Comparison of ENCODE assay signal across 19 mouse cellular contexts in genomic region chr6:85325109-85325508, GRCm38 (mm10). TPM values are rescaled to one million over a fixed set of nuclear protein-coding genes. Genes with fewer than 3 reads are reported as not detected.
DNase-seq lines count a peak whose midpoint lies in the region; ATAC-seq and TF ChIP-seq lines count a peak whose summit lies in the region.
"Had no signal": no experiment of that assay in that cellular context is flagged by ENCODE, and none has a peak within 500 bp of the region (broad histone marks: within the 10 kb centered on the region; RNA-seq: fewer than 3 reads in every experiment).

No protein-coding gene starts in this region.

- H3K36me3 ChIP-seq in lung, postnatal 0 days (ENCODE audit: insufficient read depth, low read length): no peaks in the 10 kb centered on the region
- no peaks in the 10 kb centered on the region for H3K36me3 ChIP-seq in embryonic facial prominence, embryonic 14.5 days (ENCODE audit: control insufficient read depth, insufficient read depth, low read length)
- H3K36me3 ChIP-seq in stomach, postnatal 0 days (ENCODE audit: control insufficient read depth, insufficient read depth, low read length): no peaks in the 10 kb centered on the region
- H3K36me3 ChIP-seq: embryonic facial prominence, embryonic 15.5 days; G1E; heart, embryonic 12.5 days; limb, embryonic 12.5 days had no signal

- TF ChIP-seq EP300 in lung, postnatal 0 days (IDR thresholded peaks at IDR 0.05): no peak
- TF ChIP-seq EP300 in stomach, postnatal 0 days (optimal IDR thresholded peaks at IDR 0.05): no peak

- no peak overlapping the region for H3K4me3 ChIP-seq in lung, postnatal 0 days (ENCODE audit: low read depth, low read length)
- no peak overlapping the region for H3K4me3 ChIP-seq in embryonic facial prominence, embryonic 14.5 days (ENCODE audit: low read depth, low read length)
- H3K4me3 ChIP-seq in stomach, postnatal 0 days (ENCODE audit: low read depth, low read length): no peak overlapping the region
- H3K4me3 ChIP-seq: embryonic facial prominence, embryonic 15.5 days; heart, embryonic 12.5 days; limb, embryonic 12.5 days had no signal

- no peak for ATAC-seq in lung, postnatal 0 days
- no peak for ATAC-seq in embryonic facial prominence, embryonic 14.5 days (ENCODE audit: low read depth)
- 0 out of 2 replicates have a peak, but pooled peaks have one; percentile 40 for ATAC-seq in stomach, postnatal 0 days (ENCODE audit: low FRiP score, low TSS enrichment)
- ATAC-seq: forebrain, embryonic 16.5 days; inflammation-experienced regulatory T-cells, adult 6 months had no signal

- H3K4me1 ChIP-seq in lung, postnatal 0 days (ENCODE audit: insufficient read depth, low read depth, low read length): no peaks in the 10 kb centered on the region
- H3K4me1 ChIP-seq in embryonic facial prominence, embryonic 14.5 days (ENCODE audit: control insufficient read depth, insufficient read depth, low read length): no peaks in the 10 kb centered on the region
- H3K4me1 ChIP-seq in stomach, postnatal 0 days (replicated peaks; ENCODE audit: control insufficient read depth, insufficient read depth): no peaks in the 10 kb centered on the region
- H3K4me1 ChIP-seq: embryonic facial prominence, embryonic 15.5 days had no signal

- no peak overlapping the region for H3K4me2 ChIP-seq in lung, postnatal 0 days (replicated peaks; ENCODE audit: low read depth, low read length)
- H3K4me2 ChIP-seq in embryonic facial prominence, embryonic 14.5 days (ENCODE audit: low read depth, low read length): no peak overlapping the region
- H3K4me2 ChIP-seq in stomach, postnatal 0 days (replicated peaks; ENCODE audit: low read depth): no peak overlapping the region
- H3K4me2 ChIP-seq: embryonic facial prominence, embryonic 15.5 days; heart, embryonic 12.5 days; limb, embryonic 12.5 days had no signal

- H3K27me3 ChIP-seq in lung, postnatal 0 days (replicated peaks; ENCODE audit: insufficient read depth, low read length): no peaks in the 10 kb centered on the region
- no peaks in the 10 kb centered on the region for H3K27me3 ChIP-seq in embryonic facial prominence, embryonic 14.5 days (replicated peaks; ENCODE audit: control insufficient read depth, insufficient read depth, low read length)
- no peaks in the 10 kb centered on the region for H3K27me3 ChIP-seq in stomach, postnatal 0 days (ENCODE audit: control insufficient read depth, insufficient read depth, low read length)
- H3K27me3 ChIP-seq: embryonic facial prominence, embryonic 15.5 days; heart, embryonic 12.5 days; limb, embryonic 12.5 days had no signal

- WGBS in lung, postnatal 0 days: 25% methylated on average over 2 of the region's 2 CpGs
- 16% methylated on average over 2 of the region's 2 CpGs for WGBS in embryonic facial prominence, embryonic 14.5 days
- 23% methylated on average over 2 of the region's 2 CpGs for WGBS in stomach, postnatal 0 days

- H3K9me3 ChIP-seq in lung, postnatal 0 days (ENCODE audit: low read length): no peaks in the 10 kb centered on the region
- H3K9me3 ChIP-seq in embryonic facial prominence, embryonic 14.5 days (ENCODE audit: control insufficient read depth, low read length): no peaks in the 10 kb centered on the region
- no peaks in the 10 kb centered on the region for H3K9me3 ChIP-seq in stomach, postnatal 0 days (ENCODE audit: control insufficient read depth, low read length)
- H3K9me3 ChIP-seq: embryonic facial prominence, embryonic 15.5 days; G1E; heart, embryonic 12.5 days; limb, embryonic 12.5 days had no signal

- peak; percentile 20 for DNase-seq in lung, postnatal 0 days (ENCODE audit: low spot score)
- no peak for DNase-seq in lung, postnatal 25 days (ENCODE audit: low spot score)
- DNase-seq in NIH3T3 (ENCODE audit: low read depth): peak; percentile 95
- DNase-seq in embryonic facial prominence, embryonic 14.5 days (ENCODE audit: low spot score): peak; percentile 3
- DNase-seq in stomach, postnatal 0 days (ENCODE audit: low spot score): no peak
- no peak for DNase-seq in adrenal gland, postnatal 10 days
- no peak for DNase-seq in adrenal gland, adult 8-10 months
- DNase-seq: cerebellum, adult 9-11 months; gastrocnemius, postnatal 10 days; heart, postnatal 4 days; lung, adult 18-20 months; right cerebral cortex, postnatal 4 days had no signal

- no peak overlapping the region for H3K27ac ChIP-seq in lung, postnatal 0 days (ENCODE audit: low read length)
- no peak overlapping the region for H3K27ac ChIP-seq in embryonic facial prominence, embryonic 14.5 days (replicated peaks; ENCODE audit: low read depth, low read length)
- no peak overlapping the region for H3K27ac ChIP-seq in stomach, postnatal 0 days (replicated peaks)
- H3K27ac ChIP-seq: embryonic facial prominence, embryonic 15.5 days; kidney, postnatal 0 days; limb, embryonic 12.5 days had no signal

- TF ChIP-seq CTCF in lung, postnatal 0 days (IDR thresholded peaks at IDR 0.05): no peak
- no peak for TF ChIP-seq CTCF in stomach, postnatal 0 days (IDR thresholded peaks at IDR 0.05; ENCODE audit: low read depth)

- no peak overlapping the region for H3K9ac ChIP-seq in lung, postnatal 0 days (replicated peaks; ENCODE audit: low read depth)
- H3K9ac ChIP-seq in embryonic facial prominence, embryonic 14.5 days (ENCODE audit: low read depth, low read length): no peak overlapping the region
- H3K9ac ChIP-seq in stomach, postnatal 0 days (ENCODE audit: low read length): no peak overlapping the region
- H3K9ac ChIP-seq: embryonic facial prominence, embryonic 15.5 days; heart, embryonic 12.5 days; limb, embryonic 12.5 days had no signal

RNA-seq across cellular contexts. Expression of gene Sfxn5, which starts 8.1 kb away (rescaled TPM):
- polyA plus RNA-seq in lung, postnatal 0 days (2015; fragmentation: Nextera tagmentation; extraction: Ambion mirVana): 8.0 and 9.9 TPM in 2 replicates
- 6.7 and 8.9 TPM in 2 replicates for polyA plus RNA-seq in embryonic facial prominence, embryonic 14.5 days (2014; fragmentation: Nextera tagmentation; extraction: Ambion mirVana)
- polyA plus RNA-seq in stomach, postnatal 0 days (2015; fragmentation: Nextera tagmentation; extraction: Ambion mirVana): 8.4 and 8.9 TPM in 2 replicates
- total RNA-seq in adrenal gland, postnatal 10 days (2021): 10 to 100 TPM; 21.5 to 23.1 TPM
- 10 to 100 TPM; 16.2 to 27.2 (median 21.0) TPM for total RNA-seq in adrenal gland, adult 8-10 months (2022)

RNA-seq across cellular contexts. Expression of gene Rab11fip5, which starts 49.3 kb away (rescaled TPM):
- polyA plus RNA-seq in lung, postnatal 0 days (2015; fragmentation: Nextera tagmentation; extraction: Ambion mirVana): 11.2 and 12.2 TPM in 2 replicates
- 15.1 and 15.7 TPM in 2 replicates for polyA plus RNA-seq in embryonic facial prominence, embryonic 14.5 days (2014; fragmentation: Nextera tagmentation; extraction: Ambion mirVana)
- polyA plus RNA-seq in stomach, postnatal 0 days (2015; fragmentation: Nextera tagmentation; extraction: Ambion mirVana): 7.6 and 8.3 TPM in 2 replicates
- total RNA-seq in adrenal gland, postnatal 10 days (2021): 10 to 100 TPM; 24.5 to 32.4 TPM
- total RNA-seq in adrenal gland, adult 8-10 months (2022): 10 to 100 TPM; 41.7 to 59.0 (median 53.0) TPM
- polyA plus RNA-seq: G1E had no signal

Comparison
In these comparisons a context has a peak if more than half of its experiments do, and no peak if none do; other contexts are left out.
1. DNase-seq: peak in lung, postnatal 0 days (single experiment), NIH3T3 (single experiment) and embryonic facial prominence, embryonic 14.5 days (single experiment); none in lung, postnatal 25 days (single experiment), stomach, postnatal 0 days (single experiment), adrenal gland, postnatal 10 days (single experiment) and adrenal gland, adult 8-10 months (single experiment).